Mouse (Mus musculus) MEL (cell line): ENCODE data around the gene Sema3a.
"Not testable (repeated sequence)": the region's sequence is repeated elsewhere in the genome, so short reads cannot be mapped to it uniquely, and the experiment has no call there.

Experiments used
- CTCF ChIP-seq, 3 experiments: IDR thresholded peaks in 2 of 3; conservative IDR thresholded peaks in 1 of 3; 2 replicates each; pipeline ENCODE4 v1.5.1; 2011 to 2012; ENCODE audit warnings: low read length in 3 of 3, low read depth in 2 of 3, mild to moderate bottlenecking in 2 of 3, improper control_type of control experiment in 1 of 3, inconsistent platforms in 1 of 3, mixed read lengths in 1 of 3, moderate library complexity in 1 of 3; ENCODE audit not compliant: control insufficient read depth in 1 of 3, insufficient read depth in 1 of 3, poor library complexity in 1 of 3, severe bottlenecking in 1 of 3
- MAFK ChIP-seq: IDR thresholded peaks from 2 replicates; pipeline ENCODE4 v1.6.1; 2011; ENCODE audit warnings: low read depth, mild to moderate bottlenecking, low read length, improper control_type of control experiment, borderline replicate concordance
- POLR2A ChIP-seq, 2 experiments: IDR thresholded peaks; 2 replicates each; pipeline ENCODE4 v1.6.1; 2011 to 2012; ENCODE audit warnings: low read length in 2 of 2, mild to moderate bottlenecking in 2 of 2, control low read depth in 1 of 2, improper control_type of control experiment in 1 of 2, low read depth in 1 of 2, moderate library complexity in 1 of 2; ENCODE audit not compliant: control insufficient read depth in 1 of 2, insufficient read depth in 1 of 2, poor library complexity in 1 of 2

DNA sequence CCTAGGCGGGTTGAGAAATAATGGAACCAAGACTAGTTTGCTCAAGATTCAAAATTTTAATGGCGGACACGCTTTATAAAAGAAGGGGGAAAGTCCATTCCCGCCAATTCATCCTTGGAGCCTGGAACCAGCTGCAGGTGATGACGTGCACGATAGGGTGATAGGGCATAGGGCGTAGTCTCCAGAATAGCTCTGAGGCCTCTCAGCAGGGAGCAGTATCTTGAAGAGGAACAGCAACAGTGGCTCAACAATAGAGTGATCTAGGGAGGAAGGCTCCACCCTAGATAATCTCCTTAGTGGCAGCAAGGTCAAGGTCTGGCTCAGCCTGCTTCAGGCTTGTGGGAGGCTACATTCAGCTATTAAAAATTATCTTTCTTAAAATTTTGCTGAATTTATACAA, 489.4 kb downstream of the Sema3a start:
- not testable (repeated sequence) for TF ChIP-seq CTCF (IDR thresholded peaks at IDR 0.05 in 2 of 3, conservative IDR thresholded peaks at IDR 0.05 in 1 of 3; ENCODE audit: control insufficient read depth in 1 of 3, insufficient read depth in 1 of 3, low read depth in 2 of 3, low read length in 3 of 3, poor library complexity in 1 of 3, severe bottlenecking in 1 of 3); POLR2A (IDR thresholded peaks at IDR 0.05; ENCODE audit: control insufficient read depth in 1 of 2, insufficient read depth in 1 of 2, low read depth in 1 of 2, low read length in 2 of 2, poor library complexity in 1 of 2); MAFK
